Comparison of ENCODE assay signal across 23 mouse cellular contexts in genomic region chr5:100663011-100663410, GRCm38 (mm10). TPM values are rescaled to one million over a fixed set of nuclear protein-coding genes. Genes with fewer than 3 reads are reported as not detected.
DNase-seq lines count a peak whose midpoint lies in the region; ATAC-seq and TF ChIP-seq lines count a peak whose summit lies in the region.
"Had no signal": no experiment of that assay in that cellular context is flagged by ENCODE, and none has a peak within 500 bp of the region (broad histone marks: within the 10 kb centered on the region; RNA-seq: fewer than 3 reads in every experiment).

No protein-coding gene starts in this region.

- peaks cover 6% of the 10 kb centered on the region; the same call in 1 of the 2 replicates for H3K36me3 ChIP-seq in lung, postnatal 0 days (ENCODE audit: insufficient read depth, low read length)
- peaks cover 53% of the 10 kb centered on the region for H3K36me3 ChIP-seq in liver, postnatal 0 days (replicated peaks; ENCODE audit: insufficient read depth, low read length)

- DNase-seq in lung, postnatal 0 days (ENCODE audit: low spot score), result peak; percentile 41
- no peak for DNase-seq in lung, adult 2 months
- no peak for DNase-seq in liver, postnatal 0 days
- DNase-seq in spleen, postnatal 36 days (ENCODE audit: low spot score in 2 of 2), result peak; percentile 80 to 87
- no peak for DNase-seq in ovary, adult 18-20 months (ENCODE audit: low spot score)
- no peak for DNase-seq in urinary bladder, postnatal 4 days (ENCODE audit: low spot score in 2 of 2)
- DNase-seq: adrenal gland, postnatal 25 days; cerebellum, adult 9-10 months; gastrocnemius, postnatal 10 days; heart, postnatal 14 days; kidney, adult 18-20 months; kidney, postnatal 10 days; lung, postnatal 10 days; right cerebral cortex, adult 18-20 months; thymus, postnatal 14 days had no signal

- H3K9ac ChIP-seq in lung, postnatal 0 days (replicated peaks; ENCODE audit: low read depth), result no peak overlapping the region
- no peak overlapping the region for H3K9ac ChIP-seq in liver, postnatal 0 days (replicated peaks)
- H3K9ac ChIP-seq: hindbrain, embryonic 15.5 days; limb, embryonic 13.5 days; midbrain, embryonic 12.5 days; neural tube, embryonic 15.5 days had no signal

- ATAC-seq in lung, postnatal 0 days, result no peak
- peak; percentile 55 for ATAC-seq in liver, postnatal 0 days

- H3K9me3 ChIP-seq in lung, postnatal 0 days (ENCODE audit: low read length), result no peaks in the 10 kb centered on the region
- H3K9me3 ChIP-seq in liver, postnatal 0 days (ENCODE audit: low read length), result no peaks in the 10 kb centered on the region
- H3K9me3 ChIP-seq: hindbrain, embryonic 15.5 days; limb, embryonic 13.5 days; midbrain, embryonic 12.5 days; neural tube, embryonic 15.5 days had no signal

- no peak for TF ChIP-seq CTCF in lung, postnatal 0 days (IDR thresholded peaks at IDR 0.05)
- no peak for TF ChIP-seq CTCF in lung, adult 2 months (IDR thresholded peaks at IDR 0.05; ENCODE audit: insufficient read depth, low read length)
- TF ChIP-seq CTCF in bone marrow, adult 2 months (IDR thresholded peaks at IDR 0.05; ENCODE audit: control insufficient read depth, insufficient read depth, low read length), result no peak
- TF ChIP-seq CTCF in liver, postnatal 0 days (IDR thresholded peaks at IDR 0.05; ENCODE audit: low read depth), result no peak

- no peaks in the 10 kb centered on the region for H3K4me1 ChIP-seq in lung, postnatal 0 days (ENCODE audit: insufficient read depth, low read depth, low read length)
- no peaks in the 10 kb centered on the region for H3K4me1 ChIP-seq in lung, adult 2 months (ENCODE audit: control insufficient read depth, insufficient read depth, low read length)
- peaks cover 9% of the 10 kb centered on the region for H3K4me1 ChIP-seq in bone marrow, adult 2 months (ENCODE audit: control insufficient read depth, insufficient read depth, low read length)
- peaks cover 7% of the 10 kb centered on the region; the same call in 1 of the 2 replicates for H3K4me1 ChIP-seq in liver, postnatal 0 days (ENCODE audit: insufficient read depth)
- H3K4me1 ChIP-seq: hindbrain, embryonic 15.5 days; limb, embryonic 13.5 days; midbrain, embryonic 12.5 days; neural tube, embryonic 15.5 days had no signal

- no peak for TF ChIP-seq POLR2A in lung, adult 2 months (IDR thresholded peaks at IDR 0.05; ENCODE audit: borderline replicate concordance, extremely low read depth, low read depth, low read length)
- TF ChIP-seq POLR2A in bone marrow, adult 2 months (IDR thresholded peaks at IDR 0.05; ENCODE audit: borderline replicate concordance, control insufficient read depth, low read depth, low read length), result no peak

- H3K4me2 ChIP-seq in lung, postnatal 0 days (replicated peaks; ENCODE audit: low read depth, low read length), result no peak overlapping the region
- H3K4me2 ChIP-seq in liver, postnatal 0 days (ENCODE audit: low read depth, low read length), result no peak overlapping the region
- H3K4me2 ChIP-seq: heart, embryonic 11.5 days; hindbrain, embryonic 15.5 days; limb, embryonic 13.5 days; midbrain, embryonic 12.5 days; neural tube, embryonic 15.5 days had no signal

- H3K4me3 ChIP-seq in lung, postnatal 0 days (ENCODE audit: low read depth, low read length), result no peak overlapping the region
- H3K4me3 ChIP-seq in lung, adult 2 months (replicated peaks; ENCODE audit: extremely low read depth, low read depth, low read length), result no peak overlapping the region
- no peak overlapping the region for H3K4me3 ChIP-seq in bone marrow, adult 2 months (replicated peaks; ENCODE audit: control insufficient read depth, low read depth, low read length)
- no peak overlapping the region for H3K4me3 ChIP-seq in liver, postnatal 0 days (ENCODE audit: low read depth, low read length)
- H3K4me3 ChIP-seq: hindbrain, embryonic 15.5 days; limb, embryonic 13.5 days; midbrain, embryonic 12.5 days; myocyte; neural tube, embryonic 15.5 days had no signal

- no peaks in the 10 kb centered on the region for H3K27me3 ChIP-seq in lung, postnatal 0 days (replicated peaks; ENCODE audit: insufficient read depth, low read length)
- H3K27me3 ChIP-seq in liver, postnatal 0 days (ENCODE audit: insufficient read depth, low read length), result no peaks in the 10 kb centered on the region
- H3K27me3 ChIP-seq: hindbrain, embryonic 15.5 days; limb, embryonic 13.5 days; midbrain, embryonic 12.5 days; neural tube, embryonic 15.5 days had no signal

- WGBS in lung, postnatal 0 days, result 94% methylated on average over 6 of the region's 6 CpGs
- whole genome bisulfite sequencing in lung, adult 2 months, result 85% methylated on average over 6 of the region's 6 CpGs
- 51% methylated on average over 6 of the region's 6 CpGs for WGBS in bone marrow, adult 2 months
- 74% methylated on average over 6 of the region's 6 CpGs for WGBS in liver, postnatal 0 days (ENCODE audit: insufficient replicate concordance)

- no peak overlapping the region for H3K27ac ChIP-seq in lung, postnatal 0 days (ENCODE audit: low read length)
- H3K27ac ChIP-seq in bone marrow, adult 2 months (ENCODE audit: control insufficient read depth, insufficient read depth, low read depth, low read length, poor library complexity), result peak overlapping the region; percentile 55
- peak overlapping the region; percentile 49; the same call in 1 of the 2 replicates for H3K27ac ChIP-seq in liver, postnatal 0 days (ENCODE audit: low read depth)
- H3K27ac ChIP-seq: hindbrain, embryonic 15.5 days; limb, embryonic 13.5 days; midbrain, embryonic 12.5 days; neural tube, embryonic 15.5 days; stomach, postnatal 0 days had no signal

- no peak for TF ChIP-seq EP300 in lung, postnatal 0 days (IDR thresholded peaks at IDR 0.05)
- TF ChIP-seq EP300 in liver, postnatal 0 days (IDR thresholded peaks at IDR 0.05; ENCODE audit: low read depth), result no peak

RNA-seq across cellular contexts. Expression of gene Coq2, which starts 11.9 kb away (rescaled TPM):
- 34.3 and 35.5 TPM in 2 replicates for polyA plus RNA-seq in lung, postnatal 0 days (2015; fragmentation: Nextera tagmentation; extraction: Ambion mirVana)
- 67.7 and 97.9 TPM in 2 replicates for polyA plus RNA-seq in lung, adult 2 months (2012; rRNA removed)
- 18.8 and 23.8 TPM in 2 replicates for polyA plus RNA-seq in bone marrow, adult 2 months (2011; ENCODE audit: insufficient read depth, insufficient read length, low replicate concordance, missing spikeins)
- 25.8 and 28.0 TPM in 2 replicates for polyA plus RNA-seq in liver, postnatal 0 days (2015; fragmentation: Nextera tagmentation; extraction: Ambion mirVana)

RNA-seq across cellular contexts. Expression of gene Hpse, which starts 56.5 kb away (rescaled TPM):
- polyA plus RNA-seq in lung, postnatal 0 days (2015; fragmentation: Nextera tagmentation; extraction: Ambion mirVana), result 3.0 and 3.6 TPM in 2 replicates
- 4.0 and 5.9 TPM in 2 replicates for polyA plus RNA-seq in lung, adult 2 months (2012; rRNA removed)
- polyA plus RNA-seq in bone marrow, adult 2 months (2011; ENCODE audit: insufficient read depth, insufficient read length, low replicate concordance, missing spikeins), result 4.5 and 10.4 TPM in 2 replicates
- polyA plus RNA-seq in liver, postnatal 0 days (2015; fragmentation: Nextera tagmentation; extraction: Ambion mirVana), result 3.0 and 3.2 TPM in 2 replicates

Comparison
In these comparisons a context has a peak if more than half of its experiments do, and no peak if none do; other contexts are left out.
1. DNase-seq: peak in lung, postnatal 0 days (single experiment) and spleen, postnatal 36 days (2 of 2); none in lung, adult 2 months (single experiment), liver, postnatal 0 days (single experiment), ovary, adult 18-20 months (single experiment) and urinary bladder, postnatal 4 days (0 of 2).